Mouse (Mus musculus) telencephalon, adult 2 months (tissue): ENCODE results near the gene Pttg1ip.
A peak's percentile ranks its signal among the peaks of the same experiment; 100 is the strongest.

ENCODE experiments used
- DNase-seq: peaks from one replicate; pipeline ENCODE4 v3.0.0-alpha.2; 2011; ENCODE audit warnings: low read depth, low spot score

Gene Pttg1ip

DNA sequence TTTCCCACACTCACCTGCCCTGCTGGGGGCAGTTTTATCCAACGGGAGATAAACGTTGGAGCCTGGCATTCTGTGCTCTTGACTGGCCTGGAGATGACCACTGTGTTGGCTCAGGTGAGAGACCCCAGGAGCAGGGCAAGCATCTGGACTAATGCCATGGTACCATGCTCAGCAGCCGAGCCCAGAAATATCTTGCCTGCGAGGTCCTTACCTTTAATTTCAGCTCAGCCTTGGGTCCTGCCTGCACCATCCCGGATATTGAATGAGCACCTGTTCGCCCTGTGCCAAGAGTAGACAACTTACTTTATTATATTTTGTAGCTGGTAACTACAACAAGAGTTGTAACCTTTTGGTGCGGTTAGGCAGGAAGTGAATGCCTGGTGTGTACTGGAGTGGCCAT is 25.3 kb downstream of the Pttg1ip start:
- DNase-seq, result no peak

DNA sequence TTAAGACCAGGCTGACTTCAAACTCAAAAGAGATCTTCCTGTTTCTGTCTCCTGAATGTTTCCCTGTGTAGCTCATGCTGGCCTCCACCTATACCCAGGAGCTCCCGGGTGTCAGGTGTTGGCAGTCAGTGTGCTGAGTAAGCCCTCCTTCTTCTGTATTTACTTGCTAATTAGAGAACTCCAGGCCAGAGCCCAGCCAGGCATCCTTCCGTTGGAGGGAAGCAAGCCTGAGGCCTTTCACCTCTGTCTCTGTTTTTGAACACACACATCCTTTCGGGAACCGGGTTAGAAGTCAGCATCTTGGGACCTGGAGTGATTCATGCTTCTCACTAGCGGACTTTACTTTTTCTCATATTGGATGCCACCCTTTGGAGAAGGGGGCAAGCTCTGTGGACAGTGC is 25.9 kb downstream of the Pttg1ip start:
- no peak for DNase-seq

DNA sequence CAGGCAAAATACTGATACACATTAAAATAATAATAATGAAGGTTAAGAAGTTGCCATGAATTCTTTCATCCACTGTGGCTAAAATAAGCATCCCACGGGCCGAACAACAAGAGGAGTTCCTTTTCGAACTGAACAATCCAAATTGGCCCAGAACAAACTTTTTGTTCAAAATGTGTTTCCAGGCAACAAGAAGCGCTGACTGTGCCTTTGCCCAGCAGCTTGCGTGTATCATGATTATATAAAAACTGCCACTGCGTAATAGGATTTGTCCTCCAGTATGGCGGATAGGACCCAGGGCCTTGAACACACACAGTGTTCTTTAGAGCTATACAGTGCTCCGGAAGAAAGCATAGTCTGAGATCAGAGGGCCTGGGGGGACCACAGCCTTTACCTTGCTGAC is 27.1 kb downstream of the Pttg1ip start:
- DNase-seq, result no peak

GRCm38 (mm10) chr10:77610221-77610961 is 28.9 kb downstream of the Pttg1ip start:
- DNase-seq, result no peak

GRCm38 (mm10) chr10:77613409-77613808 is 31.9 kb downstream of the Pttg1ip start:
- DNase-seq, result no peak

GRCm38 (mm10) chr10:77615647-77616046 is 34.1 kb downstream of the Pttg1ip start:
- DNase-seq, result no peak

- DNase-seq, result no peak
Observed at GRCm38 (mm10) chr10:77616166-77616565, 34.6 kb downstream of the Pttg1ip start.

DNA sequence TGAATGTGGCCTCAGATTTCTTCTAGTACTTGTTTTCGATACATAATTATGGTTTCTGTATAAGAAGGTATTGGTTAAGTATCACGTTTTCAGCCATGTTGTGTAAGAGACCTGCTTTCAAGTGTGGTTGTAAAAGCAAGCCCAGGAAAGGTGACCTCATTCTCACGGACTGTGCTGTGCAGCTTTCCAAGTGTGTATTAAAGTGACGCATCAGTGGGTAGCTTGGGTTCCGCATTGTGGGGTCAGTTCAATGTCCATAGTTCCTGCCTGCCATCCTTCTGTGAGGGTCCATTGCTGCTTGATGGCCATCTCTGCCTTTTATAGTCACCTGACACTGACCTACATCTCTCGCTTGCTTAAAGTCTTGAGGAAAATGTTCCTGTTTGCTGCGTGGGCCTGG is 35.4 kb downstream of the Pttg1ip start:
- DNase-seq, result no peak

DNA sequence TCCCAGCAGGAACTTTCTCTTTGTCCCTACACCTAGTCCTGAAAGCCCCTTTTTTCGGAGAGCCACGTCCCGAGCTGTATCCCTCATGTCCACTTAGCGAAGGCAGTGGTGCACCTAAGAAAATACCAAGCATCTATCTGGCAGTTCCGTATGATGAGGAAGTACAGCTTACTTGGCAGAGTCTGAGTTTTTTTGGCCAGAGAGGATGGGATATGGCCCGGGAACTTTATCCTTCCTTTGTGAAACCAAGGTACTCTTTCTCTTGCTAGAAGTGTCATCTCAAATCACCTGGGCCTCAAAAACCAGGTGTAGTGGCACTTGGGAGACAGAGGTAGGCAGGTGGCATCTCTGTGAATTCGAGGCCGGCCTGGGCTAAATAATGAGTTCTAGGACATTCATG is 40.0 kb downstream of the Pttg1ip start:
- DNase-seq, result no peak

- peak; percentile 57 for DNase-seq
Observed at GRCm38 (mm10) chr10:77622055-77622988, 40.8 kb downstream of the Pttg1ip start, which contains the start of gene Ube2g2. Ube2g2 (plus strand) TSS chr10:77622275.

DNA sequence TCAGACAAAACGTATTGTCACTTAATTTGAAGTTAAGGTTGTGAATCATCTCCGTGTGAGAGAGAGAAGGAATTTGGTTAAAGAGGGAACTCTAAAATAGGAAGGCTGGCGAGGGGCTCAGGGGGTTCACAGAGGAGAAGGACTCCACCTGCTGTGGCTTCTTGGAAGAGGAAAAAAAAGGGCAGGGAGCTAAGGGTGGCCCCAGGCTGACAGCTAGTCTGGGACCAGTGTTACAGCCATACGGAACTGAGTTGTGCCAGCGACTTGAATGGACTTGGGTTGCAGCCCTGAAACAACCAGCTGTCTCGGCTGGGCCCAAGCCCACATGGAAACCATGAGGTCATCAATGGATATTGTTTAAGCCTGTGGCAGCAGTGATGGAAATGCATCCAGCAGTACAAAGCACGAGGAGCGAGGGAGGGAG is 41.6 kb downstream of the Pttg1ip start:
- peak; percentile 70 for DNase-seq

DNA sequence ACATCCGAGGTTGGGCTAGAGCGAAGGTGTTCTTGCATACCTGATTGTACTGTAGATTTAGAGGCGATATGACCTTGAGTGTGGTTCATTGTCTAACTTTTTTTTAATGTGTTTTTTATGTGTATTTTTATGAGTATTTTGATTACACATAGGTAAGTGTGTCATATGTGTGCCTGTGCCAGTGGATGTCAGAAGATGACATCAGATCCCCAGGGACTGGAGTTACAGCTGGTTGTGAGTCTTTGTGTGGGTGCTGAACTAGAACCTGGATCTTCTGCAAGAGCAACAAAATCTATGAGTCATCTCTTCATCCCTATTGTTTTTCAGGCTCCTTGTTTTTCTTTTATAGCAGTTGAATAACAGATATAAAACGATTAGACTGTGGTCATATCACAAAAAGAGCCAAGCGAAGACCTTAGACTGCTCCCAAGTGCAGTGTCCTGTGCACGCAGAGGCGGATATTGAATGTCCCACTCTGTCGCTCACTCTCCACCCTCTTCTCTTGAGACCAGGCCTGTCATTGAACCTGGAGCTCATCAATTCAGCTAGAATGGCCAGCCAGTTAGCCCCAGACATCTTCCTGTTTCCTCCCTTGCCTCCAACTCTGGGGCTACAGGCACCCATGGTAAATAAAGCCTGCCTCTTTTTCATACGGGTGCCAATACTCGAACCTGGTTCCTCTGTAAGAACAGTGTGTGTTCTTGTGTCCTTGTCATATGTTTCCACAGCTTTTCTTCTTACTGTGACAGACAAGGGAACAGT is 42.3 kb downstream of the Pttg1ip start:
- DNase-seq, result no peak

DNA sequence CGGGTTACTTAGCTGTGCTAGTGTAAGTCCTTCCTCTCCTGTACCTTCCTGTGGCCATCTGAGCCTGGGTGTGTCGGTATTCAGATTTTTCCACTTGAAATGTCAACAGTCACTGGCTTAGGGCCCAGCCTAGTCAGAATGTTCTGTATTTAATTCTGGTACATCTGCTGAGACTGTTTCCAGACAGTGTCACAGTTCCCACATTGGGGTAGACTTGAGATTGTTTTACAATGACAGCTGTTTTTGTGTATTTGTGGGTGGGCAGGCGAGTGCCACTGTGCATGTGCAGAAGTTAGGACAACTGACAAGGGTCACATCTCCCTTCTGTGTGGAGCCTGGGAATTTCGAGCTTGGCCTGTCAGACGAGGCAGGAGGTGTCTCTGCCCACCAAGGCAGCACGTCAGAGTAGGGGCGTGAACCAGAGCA is 43.1 kb downstream of the Pttg1ip start:
- peak; percentile 68 for DNase-seq

- DNase-seq, result no peak
Observed at GRCm38 (mm10) chr10:77626036-77626435, 44.5 kb downstream of the Pttg1ip start.

- DNase-seq, result no peak
Observed at GRCm38 (mm10) chr10:77626591-77626990, 45.1 kb downstream of the Pttg1ip start.

GRCm38 (mm10) chr10:77627497-77627896 is 46.0 kb downstream of the Pttg1ip start:
- DNase-seq, result no peak

GRCm38 (mm10) chr10:77629163-77629562 is 47.6 kb downstream of the Pttg1ip start:
- DNase-seq, result no peak

- DNase-seq, result no peak
Observed at GRCm38 (mm10) chr10:77629970-77630369, 48.5 kb downstream of the Pttg1ip start.

DNA sequence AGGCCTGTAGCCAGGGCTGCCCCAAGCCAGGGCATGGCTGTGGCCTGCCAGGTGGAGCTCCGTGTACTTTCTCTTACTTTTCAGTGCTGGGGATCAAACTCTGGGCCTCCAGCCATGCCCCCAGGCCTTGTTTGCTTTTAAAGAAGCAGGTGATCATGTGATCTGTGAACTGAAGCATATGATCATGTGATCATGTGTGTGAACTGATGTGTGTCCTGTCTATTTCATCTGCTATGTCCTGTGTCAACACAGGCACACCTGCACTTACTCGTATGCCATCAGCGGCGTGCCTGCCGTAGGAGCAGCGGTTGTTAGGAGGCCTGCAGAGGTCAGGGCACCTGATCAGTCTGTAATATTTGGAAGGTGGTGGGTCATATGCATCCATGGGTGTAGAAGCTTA is 52.5 kb downstream of the Pttg1ip start:
- DNase-seq, result no peak

GRCm38 (mm10) chr10:77634452-77635231 is 53.1 kb downstream of the Pttg1ip start:
- no peak for DNase-seq
